Mouse (Mus musculus) thymus, adult 18-20 months (tissue): ENCODE results near the gene Tmem185b.

ENCODE experiments used
- DNase-seq, 2 experiments: peaks; one replicate each; pipeline ENCODE4 v3.0.0; 2022; ENCODE audit warnings: mixed read lengths in 2 of 2

Gene Tmem185b

GRCm38 (mm10) chr1:119541570-119541969 lies 15.6 kb downstream of the Tmem185b start:
- no peak for DNase-seq

GRCm38 (mm10) chr1:119543316-119543715 lies 17.4 kb downstream of the Tmem185b start:
- no peak for DNase-seq

- no peak for DNase-seq
Observed at GRCm38 (mm10) chr1:119544611-119545155, 18.7 kb downstream of the Tmem185b start.

GRCm38 (mm10) chr1:119545164-119545563 lies 19.2 kb downstream of the Tmem185b start:
- no peak for DNase-seq

GRCm38 (mm10) chr1:119545671-119546070 lies 19.7 kb downstream of the Tmem185b start:
- DNase-seq = no peak

- no peak for DNase-seq
Observed at GRCm38 (mm10) chr1:119546490-119546889, 20.5 kb downstream of the Tmem185b start.

- no peak for DNase-seq
Observed at GRCm38 (mm10) chr1:119548668-119549326, 22.8 kb downstream of the Tmem185b start.

GRCm38 (mm10) chr1:119549327-119549689 lies 23.3 kb downstream of the Tmem185b start:
- DNase-seq = no peak

- no peak for DNase-seq
Observed at GRCm38 (mm10) chr1:119550064-119550463, 24.1 kb downstream of the Tmem185b start.

GRCm38 (mm10) chr1:119551651-119552050 lies 25.7 kb downstream of the Tmem185b start:
- no peak for DNase-seq

- no peak for DNase-seq
Observed at GRCm38 (mm10) chr1:119555651-119556050, 29.7 kb downstream of the Tmem185b start.

- DNase-seq = no peak
Observed at GRCm38 (mm10) chr1:119557641-119558395, 31.9 kb downstream of the Tmem185b start.

- no peak for DNase-seq
Observed at GRCm38 (mm10) chr1:119565531-119565930, 39.6 kb downstream of the Tmem185b start.

GRCm38 (mm10) chr1:119570134-119570533 lies 44.2 kb downstream of the Tmem185b start:
- DNase-seq = no peak
